In the genomic region with DNA sequence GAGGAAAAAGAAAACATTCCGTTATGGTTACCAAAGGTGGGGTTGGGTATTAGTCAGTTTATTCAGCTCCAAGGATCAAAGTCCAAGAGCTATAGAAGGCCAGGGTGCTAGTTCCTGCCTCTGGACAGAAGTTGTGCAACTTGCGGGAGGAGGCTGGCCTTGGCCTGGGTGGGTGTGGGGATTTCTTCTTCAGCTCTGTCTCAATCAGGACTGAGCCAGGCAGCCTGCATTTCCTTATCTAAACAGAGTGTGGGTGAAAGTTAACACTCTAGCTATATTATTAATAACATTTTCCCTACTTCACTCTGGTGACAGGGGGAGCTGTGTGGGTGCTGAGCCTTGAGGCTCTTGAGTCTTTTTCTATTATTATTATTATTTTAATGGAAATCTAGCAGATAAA, we compare ENCODE assay signal across 9 mouse cellular contexts. TPM values are rescaled to one million over a fixed set of nuclear protein-coding genes. Genes with fewer than 3 reads are reported as not detected.
DNase-seq lines count a peak whose midpoint lies in the region; ATAC-seq and TF ChIP-seq lines count a peak whose summit lies in the region.
"Had no signal": no experiment of that assay in that cellular context is flagged by ENCODE, and none has a peak within 500 bp of the region (broad histone marks: within the 10 kb centered on the region; RNA-seq: fewer than 3 reads in every experiment).

No protein-coding gene starts in this region.

- no peak for TF ChIP-seq POLR2A in myocyte (IDR thresholded peaks at IDR 0.05; ENCODE audit: insufficient read length, low read depth)

- no peak overlapping the region for H3ac ChIP-seq in myocyte (ENCODE audit: control insufficient read depth, insufficient read length)

- no peaks in the 10 kb centered on the region for H3K9me3 ChIP-seq in kidney, postnatal 0 days (replicated peaks; ENCODE audit: low read length)
- no peaks in the 10 kb centered on the region for H3K9me3 ChIP-seq in kidney, embryonic 15.5 days (replicated peaks)
- H3K9me3 ChIP-seq in liver, embryonic 12.5 days (replicated peaks), result no peaks in the 10 kb centered on the region
- no peaks in the 10 kb centered on the region for H3K9me3 ChIP-seq in hindbrain, embryonic 14.5 days (ENCODE audit: control insufficient read depth, low read length)
- H3K9me3 ChIP-seq: heart, embryonic 13.5 days had no signal

- no peaks in the 10 kb centered on the region for H3K36me3 ChIP-seq in kidney, postnatal 0 days (ENCODE audit: insufficient read depth, low read length)
- no peaks in the 10 kb centered on the region for H3K36me3 ChIP-seq in kidney, embryonic 15.5 days
- no peaks in the 10 kb centered on the region for H3K36me3 ChIP-seq in liver, embryonic 12.5 days
- no peaks in the 10 kb centered on the region for H3K36me3 ChIP-seq in myocyte (ENCODE audit: control insufficient read depth, insufficient read depth)
- H3K36me3 ChIP-seq in hindbrain, embryonic 14.5 days (replicated peaks; ENCODE audit: control insufficient read depth, insufficient read depth), result no peaks in the 10 kb centered on the region
- H3K36me3 ChIP-seq: heart, embryonic 13.5 days had no signal

- H3K4me2 ChIP-seq in kidney, postnatal 0 days (ENCODE audit: low read length), result no peak overlapping the region
- H3K4me2 ChIP-seq in kidney, embryonic 15.5 days, result no peak overlapping the region
- H3K4me2 ChIP-seq in liver, embryonic 12.5 days, result peak overlapping the region; percentile 7
- H3K4me2 ChIP-seq in myocyte (ENCODE audit: low read depth), result no peak overlapping the region
- H3K4me2 ChIP-seq in hindbrain, embryonic 14.5 days (replicated peaks), result no peak overlapping the region
- H3K4me2 ChIP-seq: heart, embryonic 13.5 days had no signal

- no peaks in the 10 kb centered on the region for H3K4me1 ChIP-seq in kidney, postnatal 0 days (replicated peaks; ENCODE audit: insufficient read depth, low read length)
- H3K4me1 ChIP-seq in kidney, embryonic 15.5 days, result peaks cover 4% of the 10 kb centered on the region; the same call in 1 of the 2 replicates
- H3K4me1 ChIP-seq in liver, embryonic 12.5 days, result peaks cover 26% of the 10 kb centered on the region
- no peaks in the 10 kb centered on the region for H3K4me1 ChIP-seq in hindbrain, embryonic 14.5 days (replicated peaks; ENCODE audit: control insufficient read depth, insufficient read depth, low read length)

- no peaks in the 10 kb centered on the region for H3K27me3 ChIP-seq in kidney, postnatal 0 days (ENCODE audit: insufficient read depth, low read length)
- no peaks in the 10 kb centered on the region for H3K27me3 ChIP-seq in kidney, embryonic 15.5 days
- H3K27me3 ChIP-seq in liver, embryonic 12.5 days (replicated peaks), result peaks cover 9% of the 10 kb centered on the region; the same call in 1 of the 2 replicates
- no peaks in the 10 kb centered on the region for H3K27me3 ChIP-seq in myocyte (ENCODE audit: control insufficient read depth, insufficient read depth, insufficient read length)
- H3K27me3 ChIP-seq in hindbrain, embryonic 14.5 days (ENCODE audit: control insufficient read depth, insufficient read depth, low read length), result no peaks in the 10 kb centered on the region
- H3K27me3 ChIP-seq: heart, embryonic 13.5 days had no signal

- H3K79me2 ChIP-seq in myocyte (ENCODE audit: control insufficient read depth, insufficient read depth), result no peaks in the 10 kb centered on the region

- 40% methylated on average over 2 of the region's 2 CpGs for WGBS in kidney, postnatal 0 days
- WGBS in kidney, embryonic 15.5 days, result 40% methylated on average over 2 of the region's 2 CpGs
- 30% methylated on average over 2 of the region's 2 CpGs for WGBS in liver, embryonic 12.5 days (ENCODE audit: insufficient replicate concordance)
- WGBS in hindbrain, embryonic 14.5 days, result 89% methylated on average over 2 of the region's 2 CpGs

- no peak overlapping the region for H3K4me3 ChIP-seq in kidney, postnatal 0 days (replicated peaks; ENCODE audit: low read depth, low read length)
- no peak overlapping the region for H3K4me3 ChIP-seq in kidney, embryonic 15.5 days (replicated peaks)
- no peak overlapping the region for H3K4me3 ChIP-seq in liver, embryonic 12.5 days
- H3K4me3 ChIP-seq in myocyte, result no peak overlapping the region
- no peak overlapping the region for H3K4me3 ChIP-seq in hindbrain, embryonic 14.5 days (replicated peaks; ENCODE audit: low read length)
- H3K4me3 ChIP-seq: heart, embryonic 13.5 days had no signal

- peak; percentile 82; the same call in 1 of the 2 replicates for ATAC-seq in kidney, postnatal 0 days (replicated peaks; ENCODE audit: low FRiP score, low read depth)
- ATAC-seq in kidney, embryonic 15.5 days (replicated peaks; ENCODE audit: low FRiP score), result no peak; the same call in 1 of the 2 replicates
- ATAC-seq in liver, embryonic 12.5 days, result peak; percentile 87
- ATAC-seq in hindbrain, embryonic 14.5 days (ENCODE audit: low FRiP score), result no peak

- DNase-seq in kidney, postnatal 0 days (ENCODE audit: low spot score), result peak; percentile 43
- peak; percentile 30 for DNase-seq in brain, adult 2 months (ENCODE audit: low read depth, low spot score)
- no peak for DNase-seq in hindbrain, embryonic 14.5 days (ENCODE audit: low spot score)
- DNase-seq in layer of hippocampus, postnatal 14 days (ENCODE audit: low spot score in 2 of 2), result no peak
- DNase-seq in testis, postnatal 10 days (ENCODE audit: low spot score), result no peak

- H3K9ac ChIP-seq in kidney, postnatal 0 days (ENCODE audit: low read depth, low read length), result no peak overlapping the region
- H3K9ac ChIP-seq in kidney, embryonic 15.5 days, result no peak overlapping the region
- H3K9ac ChIP-seq in liver, embryonic 12.5 days, result no peak overlapping the region
- H3K9ac ChIP-seq in hindbrain, embryonic 14.5 days, result no peak overlapping the region
- H3K9ac ChIP-seq: heart, embryonic 13.5 days had no signal

- TF ChIP-seq CTCF in kidney, postnatal 0 days (IDR thresholded peaks at IDR 0.05; ENCODE audit: low read depth), result no peak

- H3K27ac ChIP-seq in kidney, postnatal 0 days, result no peak overlapping the region
- no peak overlapping the region for H3K27ac ChIP-seq in kidney, embryonic 15.5 days
- H3K27ac ChIP-seq in liver, embryonic 12.5 days, result peak overlapping the region; percentile 63
- no peak overlapping the region for H3K27ac ChIP-seq in hindbrain, embryonic 14.5 days
- H3K27ac ChIP-seq: heart, embryonic 13.5 days had no signal

TF ChIP-seq in myocyte, 11 proteins besides CTCF, POLR2A, EP300 and RAD21 (continues in another document):
- TF ChIP-seq REST (IDR thresholded peaks at IDR 0.05; ENCODE audit: insufficient read depth, insufficient read length) (no peak), MYOD1 (IDR thresholded peaks at IDR 0.05; ENCODE audit: control insufficient read depth in 1 of 3, insufficient read length in 2 of 3, low read depth in 2 of 3) (no peak), E2F4 (IDR thresholded peaks at IDR 0.05; ENCODE audit: insufficient read depth) (no peak), SRF (IDR thresholded peaks at IDR 0.05; ENCODE audit: control insufficient read depth, insufficient read length, low read depth) (no peak), TCF12 (IDR thresholded peaks at IDR 0.05; ENCODE audit: insufficient read depth, poor library complexity, severe bottlenecking) (no peak), MYOG (IDR thresholded peaks at IDR 0.05; ENCODE audit: control insufficient read depth in 1 of 3, insufficient read depth in 1 of 3, insufficient read length in 2 of 3, low read depth in 2 of 3) (no peak), CEBPB (IDR thresholded peaks at IDR 0.05; ENCODE audit: insufficient read depth, poor library complexity, severe bottlenecking) (peak; percentile 72; the same call in 1 of the 2 replicates)

RNA-seq across cellular contexts. Expression of gene Prdx1, which starts 12.6 kb away (rescaled TPM):
- polyA plus RNA-seq in kidney, postnatal 0 days (2015; fragmentation: Nextera tagmentation; extraction: Ambion mirVana), result 2,101 and 2,104 TPM in 2 replicates
- polyA plus RNA-seq in kidney, embryonic 15.5 days (2015; fragmentation: Nextera tagmentation; extraction: Ambion mirVana), result 1,497 and 1,602 TPM in 2 replicates
- 916 and 985 TPM in 2 replicates for polyA plus RNA-seq in liver, embryonic 12.5 days (2016; fragmentation: Nextera tagmentation; extraction: Ambion mirVana)
- polyA plus RNA-seq in myocyte (2012; fragmentation: generic; extraction: Trizol), result 231 TPM
- polyA plus RNA-seq in hindbrain, embryonic 14.5 days (2014; fragmentation: Nextera tagmentation; extraction: Ambion mirVana), result 432 and 436 TPM in 2 replicates
- 100 to 1,000 TPM; 185 to 195 TPM for total RNA-seq in layer of hippocampus, postnatal 14 days (2021)

RNA-seq across cellular contexts. Expression of gene Akr1a1, which starts 21.3 kb away (rescaled TPM):
- 966 and 1,010 TPM in 2 replicates for polyA plus RNA-seq in kidney, postnatal 0 days (2015; fragmentation: Nextera tagmentation; extraction: Ambion mirVana)
- polyA plus RNA-seq in kidney, embryonic 15.5 days (2015; fragmentation: Nextera tagmentation; extraction: Ambion mirVana), result 721 and 765 TPM in 2 replicates
- 281 and 287 TPM in 2 replicates for polyA plus RNA-seq in liver, embryonic 12.5 days (2016; fragmentation: Nextera tagmentation; extraction: Ambion mirVana)
- polyA plus RNA-seq in myocyte (2012; fragmentation: generic; extraction: Trizol), result 746 TPM
- polyA plus RNA-seq in hindbrain, embryonic 14.5 days (2014; fragmentation: Nextera tagmentation; extraction: Ambion mirVana), result 712 and 742 TPM in 2 replicates
- 100 to 1,000 TPM; 474 to 484 TPM for total RNA-seq in layer of hippocampus, postnatal 14 days (2021)

RNA-seq across cellular contexts. Expression of gene Mmachc, which starts 35.4 kb away (rescaled TPM):
- 20.3 and 21.8 TPM in 2 replicates for polyA plus RNA-seq in kidney, postnatal 0 days (2015; fragmentation: Nextera tagmentation; extraction: Ambion mirVana)
- 27.2 and 27.9 TPM in 2 replicates for polyA plus RNA-seq in kidney, embryonic 15.5 days (2015; fragmentation: Nextera tagmentation; extraction: Ambion mirVana)
- 17.5 and 18.9 TPM in 2 replicates for polyA plus RNA-seq in liver, embryonic 12.5 days (2016; fragmentation: Nextera tagmentation; extraction: Ambion mirVana)
- 17.2 TPM for polyA plus RNA-seq in myocyte (2012; fragmentation: generic; extraction: Trizol)
- 11.0 and 14.8 TPM in 2 replicates for polyA plus RNA-seq in hindbrain, embryonic 14.5 days (2014; fragmentation: Nextera tagmentation; extraction: Ambion mirVana)
- 10 to 100 TPM; 16.0 to 19.0 TPM for total RNA-seq in layer of hippocampus, postnatal 14 days (2021)

RNA-seq across cellular contexts. Expression of gene Ccdc163, which starts 35.5 kb away (rescaled TPM):
- polyA plus RNA-seq in kidney, postnatal 0 days (2015; fragmentation: Nextera tagmentation; extraction: Ambion mirVana), result 24.5 and 25.8 TPM in 2 replicates
- polyA plus RNA-seq in kidney, embryonic 15.5 days (2015; fragmentation: Nextera tagmentation; extraction: Ambion mirVana), result 30.3 and 31.7 TPM in 2 replicates
- polyA plus RNA-seq in liver, embryonic 12.5 days (2016; fragmentation: Nextera tagmentation; extraction: Ambion mirVana), result 17.3 and 17.5 TPM in 2 replicates
- polyA plus RNA-seq in myocyte (2012; fragmentation: generic; extraction: Trizol), result 18.9 TPM
- 11.3 and 11.5 TPM in 2 replicates for polyA plus RNA-seq in hindbrain, embryonic 14.5 days (2014; fragmentation: Nextera tagmentation; extraction: Ambion mirVana)
- 1 to 10 TPM; 2.9 to 4.5 TPM for total RNA-seq in layer of hippocampus, postnatal 14 days (2021)

RNA-seq across cellular contexts. Expression of gene Nasp, which starts 45.0 kb away (rescaled TPM):
- polyA plus RNA-seq in kidney, postnatal 0 days (2015; fragmentation: Nextera tagmentation; extraction: Ambion mirVana), result 82.7 and 89.6 TPM in 2 replicates
- polyA plus RNA-seq in kidney, embryonic 15.5 days (2015; fragmentation: Nextera tagmentation; extraction: Ambion mirVana), result 175 and 180 TPM in 2 replicates
- 95.8 and 97.3 TPM in 2 replicates for polyA plus RNA-seq in liver, embryonic 12.5 days (2016; fragmentation: Nextera tagmentation; extraction: Ambion mirVana)
- polyA plus RNA-seq in myocyte (2012; fragmentation: generic; extraction: Trizol), result 20.0 TPM
- 86.3 and 88.9 TPM in 2 replicates for polyA plus RNA-seq in hindbrain, embryonic 14.5 days (2014; fragmentation: Nextera tagmentation; extraction: Ambion mirVana)
- total RNA-seq in layer of hippocampus, postnatal 14 days (2021), result 10 to 100 TPM; 44.4 to 50.5 TPM

Comparison
In these comparisons a context has a peak if more than half of its experiments do, and no peak if none do; other contexts are left out.
1. ATAC-seq: peak in kidney, postnatal 0 days (single experiment) and liver, embryonic 12.5 days (single experiment); none in kidney, embryonic 15.5 days (single experiment) and hindbrain, embryonic 14.5 days (single experiment).
2. DNase-seq: peak in kidney, postnatal 0 days (single experiment) and brain, adult 2 months (single experiment); none in hindbrain, embryonic 14.5 days (single experiment), layer of hippocampus, postnatal 14 days (0 of 2) and testis, postnatal 10 days (single experiment).